Mouse (Mus musculus) megakaryocyte, embryonic 14.5 days (primary cell): ENCODE results near the gene Gm21954.

Experiments
- FLI1 ChIP-seq: IDR thresholded peaks from 2 replicates; pipeline ENCODE4 v1.6.1; 2012; ENCODE audit warnings: low read length, inconsistent platforms, mixed read lengths
- GATA1 ChIP-seq: IDR thresholded peaks from 3 replicates; pipeline ENCODE4 v1.6.1; 2012; ENCODE audit warnings: mixed read lengths, low read length, inconsistent platforms, borderline replicate concordance

- TF ChIP-seq GATA1 = no peak
- no peak for TF ChIP-seq FLI1
Measured at GRCm38 (mm10) chr3:55420436-55421083, 51.5 kb downstream of the Gm21954 start.
